Mouse (Mus musculus): ENCODE measurements around the gene Tnfaip8l1. TPM values are rescaled to one million over a fixed set of nuclear protein-coding genes. Genes with fewer than 3 reads are reported as not detected.

Tnfaip8l1 gene
- polyA plus RNA-seq, 1 experiment from 2014 or later: 11.9 TPM

DNA sequence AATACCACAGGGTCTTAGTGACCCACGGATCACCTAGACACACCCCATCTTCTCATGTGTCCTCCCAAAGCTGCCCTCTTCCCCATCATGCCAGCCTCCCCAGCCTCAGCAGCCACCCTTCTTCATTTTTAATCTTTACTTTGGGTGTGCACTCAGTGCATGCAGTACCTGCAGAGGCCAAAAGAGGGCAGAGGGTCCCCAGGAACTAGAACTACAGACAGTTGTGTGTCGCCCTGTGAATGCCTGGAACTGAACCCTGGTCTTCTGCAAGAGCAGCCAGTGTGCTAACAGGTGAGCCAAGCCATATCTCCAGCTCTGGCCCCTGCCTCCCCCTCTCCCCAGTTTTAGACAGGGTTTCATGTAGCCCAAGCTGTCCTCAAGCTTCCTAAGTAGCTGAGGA is 34.6 kb downstream of the Tnfaip8l1 start:
- Histone ChIP-seq H3K4me1 (replicated peaks) (no peaks in the 10 kb centered on the region), H3K36me3 (peaks cover 57% of the 10 kb centered on the region), H3K27me3 (replicated peaks) (no peaks in the 10 kb centered on the region), H3K4me2 (replicated peaks) (no peak overlapping the region), H3K27ac (no peak overlapping the region), H3K4me3 (replicated peaks) (no peak overlapping the region), H3K9me3 (no peaks in the 10 kb centered on the region), H3K9ac (no peak overlapping the region)
- 74% methylated on average over 2 of the region's 2 CpGs for WGBS
- no peak for ATAC-seq

- WGBS: 80% methylated on average over 9 of the region's 9 CpGs
- Histone ChIP-seq H3K36me3 (peaks cover 76% of the 10 kb centered on the region), H3K9me3 (no peaks in the 10 kb centered on the region), H3K9ac (no peak overlapping the region), H3K27me3 (replicated peaks) (no peaks in the 10 kb centered on the region), H3K4me3 (replicated peaks) (no peak overlapping the region), H3K27ac (no peak overlapping the region), H3K4me2 (replicated peaks) (no peak overlapping the region), H3K4me1 (replicated peaks) (no peaks in the 10 kb centered on the region)
- ATAC-seq: no peak
Measured at GRCm38 (mm10) chr17:56200586-56200985, 38.3 kb downstream of the Tnfaip8l1 start.

DNA sequence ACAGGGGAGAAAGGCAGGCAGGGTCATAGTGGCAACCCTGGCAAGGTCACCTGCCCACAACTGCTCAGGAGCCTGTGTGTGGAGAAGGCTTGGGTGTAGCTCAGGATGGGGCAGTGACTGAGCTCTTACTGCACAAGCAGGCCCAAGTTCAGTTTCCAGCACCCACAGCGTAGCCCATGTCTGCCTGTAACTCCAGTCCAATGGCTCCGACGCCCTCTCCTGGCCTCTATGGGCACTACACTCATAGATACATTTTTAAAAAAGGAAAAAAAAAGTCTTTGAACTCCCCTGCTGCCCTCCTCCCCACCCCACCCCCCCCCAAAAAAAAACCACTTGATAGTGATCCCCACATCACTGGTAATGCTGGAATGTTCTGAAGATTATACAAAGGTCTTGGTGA is 39.4 kb downstream of the Tnfaip8l1 start:
- no peak for ATAC-seq
- H3K9me3 ChIP-seq: no peaks in the 10 kb centered on the region
- H3K36me3 ChIP-seq: peaks cover 66% of the 10 kb centered on the region
- WGBS: 84% methylated on average over 3 of the region's 3 CpGs
- no peak overlapping the region for H3K9ac ChIP-seq
- no peaks in the 10 kb centered on the region for H3K4me1 ChIP-seq (replicated peaks)
- no peak overlapping the region for H3K4me3 ChIP-seq (replicated peaks)
- H3K27ac ChIP-seq: no peak overlapping the region
- no peaks in the 10 kb centered on the region for H3K27me3 ChIP-seq (replicated peaks)
- H3K4me2 ChIP-seq (replicated peaks): no peak overlapping the region

GRCm38 (mm10) chr17:56202476-56202875 is 40.2 kb downstream of the Tnfaip8l1 start:
- peaks cover 64% of the 10 kb centered on the region for H3K36me3 ChIP-seq
- whole genome bisulfite sequencing: 94% methylated on average over 8 of the region's 8 CpGs
- no peaks in the 10 kb centered on the region for H3K4me1 ChIP-seq (replicated peaks)
- no peaks in the 10 kb centered on the region for H3K9me3 ChIP-seq
- ATAC-seq: no peak
- no peak overlapping the region for H3K9ac ChIP-seq
- no peak overlapping the region for H3K4me2 ChIP-seq (replicated peaks)
- H3K4me3 ChIP-seq (replicated peaks): no peak overlapping the region
- no peak overlapping the region for H3K27ac ChIP-seq
- H3K27me3 ChIP-seq (replicated peaks): no peaks in the 10 kb centered on the region

DNA sequence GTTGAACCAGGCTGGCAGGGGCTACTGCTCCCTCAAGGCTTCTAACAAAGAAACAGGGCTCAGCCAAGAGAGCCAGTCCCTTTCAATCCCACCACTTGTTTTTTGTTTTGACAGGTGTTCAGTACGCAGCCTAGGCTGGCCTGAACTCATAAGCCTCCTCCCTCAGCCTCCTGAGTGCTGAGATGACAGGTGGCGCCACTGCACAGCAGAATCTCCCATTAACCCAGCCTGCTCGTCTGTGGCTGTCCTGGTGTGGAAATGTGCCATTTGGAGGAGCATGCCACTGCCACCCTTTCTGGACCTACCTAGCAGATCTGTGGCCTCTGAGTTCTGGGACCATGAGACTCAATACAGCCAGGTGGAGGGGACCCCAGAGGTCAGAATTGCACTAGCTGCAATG is 41.5 kb downstream of the Tnfaip8l1 start:
- no peaks in the 10 kb centered on the region for H3K9me3 ChIP-seq
- no peaks in the 10 kb centered on the region for H3K27me3 ChIP-seq (replicated peaks)
- H3K4me1 ChIP-seq (replicated peaks): no peaks in the 10 kb centered on the region
- H3K9ac ChIP-seq: no peak overlapping the region
- 66% methylated on average over 3 of the region's 3 CpGs for WGBS
- peaks cover 58% of the 10 kb centered on the region for H3K36me3 ChIP-seq
- no peak overlapping the region for H3K27ac ChIP-seq
- no peak overlapping the region for H3K4me3 ChIP-seq (replicated peaks)
- ATAC-seq: no peak
- H3K4me2 ChIP-seq (replicated peaks): no peak overlapping the region

GRCm38 (mm10) chr17:56206276-56206884 is 44.1 kb downstream of the Tnfaip8l1 start:
- peak; percentile 95 for ATAC-seq
- Histone ChIP-seq H3K9ac (no peak overlapping the region), H3K27ac (0 out of 2 replicates have a peak overlapping the region, but pooled peaks have one; percentile 9), H3K9me3 (no peaks in the 10 kb centered on the region), H3K36me3 (peaks cover 68% of the 10 kb centered on the region), H3K4me1 (replicated peaks) (no peaks in the 10 kb centered on the region), H3K4me3 (replicated peaks) (no peak overlapping the region), H3K27me3 (replicated peaks) (no peaks in the 10 kb centered on the region), H3K4me2 (replicated peaks) (no peak overlapping the region)
- 67% methylated on average over 10 of the region's 10 CpGs for WGBS

DNA sequence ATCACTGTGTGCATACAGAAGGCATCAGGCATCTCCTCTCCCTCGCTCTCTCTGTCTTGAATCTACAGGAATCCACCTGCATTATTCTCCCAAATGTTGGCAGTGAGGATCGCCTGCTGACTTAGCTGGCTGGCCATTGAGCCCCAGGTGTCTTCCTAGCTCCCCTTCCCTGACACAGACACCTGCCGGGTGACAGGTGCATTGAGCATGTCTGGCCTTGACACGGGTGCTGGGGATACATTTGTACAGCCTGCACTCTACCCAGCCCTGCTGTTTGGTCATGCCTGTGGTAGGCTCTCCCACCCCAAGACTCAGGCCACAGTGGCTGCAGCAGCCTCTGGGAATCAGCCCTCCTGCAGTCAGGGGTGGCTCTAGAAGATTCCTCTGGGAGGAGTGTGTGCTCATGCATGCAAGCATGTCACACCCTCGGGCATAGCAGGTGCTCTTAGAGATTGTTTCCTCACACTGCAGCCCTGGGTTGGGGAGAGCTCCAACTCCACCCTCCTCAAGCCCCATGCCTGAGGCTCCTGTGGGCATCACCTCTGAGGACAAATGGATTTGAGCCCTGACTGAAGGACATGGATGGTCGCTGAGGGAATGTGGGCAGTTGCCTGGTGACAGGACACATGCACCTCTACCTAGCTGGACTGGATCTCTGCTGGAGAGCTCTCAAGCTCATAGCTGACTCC is 44.9 kb downstream of the Tnfaip8l1 start:
- 78% methylated on average over 6 of the region's 6 CpGs for WGBS
- H3K4me2 ChIP-seq (replicated peaks): no peak overlapping the region
- H3K36me3 ChIP-seq: peaks cover 68% of the 10 kb centered on the region
- no peaks in the 10 kb centered on the region for H3K4me1 ChIP-seq (replicated peaks)
- ATAC-seq: peak; percentile 2; the same call in 1 of the 2 replicates
- H3K9me3 ChIP-seq: no peaks in the 10 kb centered on the region
- no peak overlapping the region; the same call in 1 of the 2 replicates for H3K27ac ChIP-seq
- no peaks in the 10 kb centered on the region for H3K27me3 ChIP-seq (replicated peaks)
- H3K4me3 ChIP-seq (replicated peaks): no peak overlapping the region
- no peak overlapping the region for H3K9ac ChIP-seq

DNA sequence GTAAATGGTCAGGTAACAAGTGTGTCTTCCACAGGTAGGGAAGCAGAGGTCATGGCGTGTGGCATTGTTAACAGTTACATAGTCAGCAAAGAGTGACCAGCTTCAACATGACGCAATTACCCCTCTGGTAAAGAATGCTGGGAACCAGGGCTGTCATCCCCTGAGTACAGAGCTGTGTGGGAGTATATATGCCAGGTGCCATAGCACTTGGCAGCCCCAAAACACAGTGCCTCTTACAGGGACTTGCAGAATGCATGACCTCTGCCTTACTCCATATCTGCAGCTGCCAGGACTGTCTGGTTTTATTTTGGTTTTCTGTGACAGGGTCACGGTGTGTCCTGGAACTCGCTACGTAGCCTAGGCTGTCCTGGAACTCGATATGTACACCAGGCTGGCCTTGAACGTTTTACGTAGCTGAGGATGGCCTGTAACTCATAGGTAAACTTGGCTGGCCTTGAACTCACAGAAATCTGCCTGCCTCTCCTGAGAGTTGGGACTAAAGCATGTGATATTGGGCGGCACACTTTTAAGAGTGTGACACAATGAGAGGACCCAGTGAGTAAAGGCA is 45.8 kb downstream of the Tnfaip8l1 start:
- H3K27ac ChIP-seq: no peak overlapping the region
- H3K4me1 ChIP-seq (replicated peaks): no peaks in the 10 kb centered on the region
- no peak overlapping the region for H3K9ac ChIP-seq
- ATAC-seq: no peak
- 92% methylated on average over 9 of the region's 9 CpGs for WGBS
- H3K27me3 ChIP-seq (replicated peaks): no peaks in the 10 kb centered on the region
- peaks cover 62% of the 10 kb centered on the region for H3K36me3 ChIP-seq
- no peak overlapping the region for H3K4me2 ChIP-seq (replicated peaks)
- H3K4me3 ChIP-seq (replicated peaks): no peak overlapping the region
- no peaks in the 10 kb centered on the region for H3K9me3 ChIP-seq

DNA sequence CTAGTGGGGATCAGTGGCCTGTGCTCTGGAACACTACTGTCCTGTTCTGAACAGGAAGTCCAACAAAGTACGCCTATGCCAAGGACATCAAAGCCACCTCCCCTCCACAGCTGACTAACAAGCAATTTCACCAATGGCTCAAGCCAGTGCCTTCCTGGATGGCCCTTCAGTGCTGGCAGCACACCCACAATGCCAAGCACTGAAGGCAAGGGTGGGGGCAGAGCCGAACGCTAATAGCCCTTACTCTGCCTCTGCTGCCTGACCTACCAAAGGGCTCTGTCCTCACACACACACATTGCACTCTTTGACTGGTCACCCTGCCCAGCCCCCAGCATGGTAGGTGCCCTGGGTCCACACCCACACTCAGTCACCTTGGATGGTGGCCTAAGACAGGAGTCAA is 46.5 kb downstream of the Tnfaip8l1 start:
- Histone ChIP-seq H3K27ac (no peak overlapping the region), H3K4me3 (replicated peaks) (no peak overlapping the region), H3K9me3 (no peaks in the 10 kb centered on the region), H3K9ac (no peak overlapping the region), H3K4me2 (replicated peaks) (no peak overlapping the region), H3K27me3 (replicated peaks) (no peaks in the 10 kb centered on the region), H3K36me3 (peaks cover 54% of the 10 kb centered on the region), H3K4me1 (replicated peaks) (0 out of 2 replicates have a peak, but pooled peaks cover 2% of the 10 kb centered on the region)
- no peak for ATAC-seq
- WGBS: 92% methylated on average over 3 of the region's 3 CpGs

- H3K27me3 ChIP-seq (replicated peaks): no peaks in the 10 kb centered on the region
- 0 out of 2 replicates have a peak, but pooled peaks cover 2% of the 10 kb centered on the region for H3K4me1 ChIP-seq (replicated peaks)
- 78% methylated on average over 2 of the region's 2 CpGs for WGBS
- no peaks in the 10 kb centered on the region for H3K9me3 ChIP-seq
- H3K4me3 ChIP-seq (replicated peaks): no peak overlapping the region
- no peak overlapping the region for H3K4me2 ChIP-seq (replicated peaks)
- no peak overlapping the region for H3K9ac ChIP-seq
- ATAC-seq: 0 out of 2 replicates have a peak, but pooled peaks have one; percentile 23
- peaks cover 37% of the 10 kb centered on the region for H3K36me3 ChIP-seq
- H3K27ac ChIP-seq: no peak overlapping the region
Measured at GRCm38 (mm10) chr17:56211090-56211489, 48.8 kb downstream of the Tnfaip8l1 start.

DNA sequence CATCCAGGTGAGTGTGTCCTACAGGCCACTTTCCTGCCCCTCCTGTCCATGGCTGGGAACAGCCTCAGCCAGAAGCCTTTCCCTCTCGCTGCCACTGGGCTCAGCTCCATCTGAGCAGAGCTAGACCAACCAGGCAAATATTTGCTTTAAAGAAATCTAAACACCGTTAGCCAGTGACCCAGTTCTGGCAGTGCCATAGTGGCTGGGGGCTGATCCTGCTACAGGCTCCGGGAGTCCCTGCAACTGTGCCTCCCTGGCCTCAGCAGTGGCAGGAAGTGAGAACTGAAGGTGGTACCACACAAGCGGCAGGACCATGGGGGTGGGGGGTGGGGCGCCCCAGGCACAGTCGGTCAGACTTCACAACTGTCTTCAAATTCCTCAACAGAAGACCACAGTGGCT is 50.4 kb downstream of the Tnfaip8l1 start:
- no peaks in the 10 kb centered on the region for H3K27me3 ChIP-seq (replicated peaks)
- H3K4me3 ChIP-seq (replicated peaks): no peak overlapping the region
- no peak overlapping the region for H3K9ac ChIP-seq
- no peaks in the 10 kb centered on the region for H3K9me3 ChIP-seq
- H3K27ac ChIP-seq: no peak overlapping the region
- WGBS: 25% methylated on average over 6 of the region's 6 CpGs
- H3K4me1 ChIP-seq (replicated peaks): peaks cover 15% of the 10 kb centered on the region
- peak; percentile 53; the same call in 1 of the 2 replicates for ATAC-seq
- no peak overlapping the region for H3K4me2 ChIP-seq (replicated peaks)
- H3K36me3 ChIP-seq: peaks cover 32% of the 10 kb centered on the region

GRCm38 (mm10) chr17:56214229-56214628 is 52.0 kb downstream of the Tnfaip8l1 start:
- peaks cover 19% of the 10 kb centered on the region for H3K4me1 ChIP-seq (replicated peaks)
- no peaks in the 10 kb centered on the region for H3K9me3 ChIP-seq
- H3K4me2 ChIP-seq (replicated peaks): no peak overlapping the region
- no peak overlapping the region for H3K27ac ChIP-seq
- no peaks in the 10 kb centered on the region for H3K27me3 ChIP-seq (replicated peaks)
- no peak overlapping the region for H3K9ac ChIP-seq
- H3K4me3 ChIP-seq (replicated peaks): no peak overlapping the region
- peaks cover 21% of the 10 kb centered on the region for H3K36me3 ChIP-seq
- ATAC-seq: no peak
- WGBS: 90% methylated on average over 1 of the region's 1 CpGs

All from intestine, embryonic 15.5 days (tissue).